ENCODE assay signal across 10 mouse cellular contexts in genomic region chr15:101845971-101846403, GRCm38 (mm10). TPM values are rescaled to one million over a fixed set of nuclear protein-coding genes. Genes with fewer than 3 reads are reported as not detected.
DNase-seq lines count a peak whose midpoint lies in the region; ATAC-seq and TF ChIP-seq lines count a peak whose summit lies in the region.
"Had no signal": no experiment of that assay in that cellular context is flagged by ENCODE, and none has a peak within 500 bp of the region (broad histone marks: within the 10 kb centered on the region; RNA-seq: fewer than 3 reads in every experiment).

No protein-coding gene starts in this region.

- no peaks in the 10 kb centered on the region for H3K36me3 ChIP-seq in heart, embryonic 13.5 days
- H3K36me3 ChIP-seq in kidney, embryonic 14.5 days (ENCODE audit: control insufficient read depth, insufficient read depth, low read length): no peaks in the 10 kb centered on the region
- H3K36me3 ChIP-seq in midbrain, embryonic 14.5 days (ENCODE audit: control insufficient read depth, insufficient read depth, low read length): no peaks in the 10 kb centered on the region
- no peaks in the 10 kb centered on the region for H3K36me3 ChIP-seq in thymus, adult 2 months (ENCODE audit: control insufficient read depth, insufficient read depth, low read length)

- H3K4me1 ChIP-seq in heart, embryonic 13.5 days: peaks cover 10% of the 10 kb centered on the region; the same call in 1 of the 2 replicates
- no peaks in the 10 kb centered on the region for H3K4me1 ChIP-seq in kidney, embryonic 14.5 days (ENCODE audit: control insufficient read depth, insufficient read depth, low read length)
- 0 out of 2 replicates have a peak, but pooled peaks cover 8% of the 10 kb centered on the region for H3K4me1 ChIP-seq in midbrain, embryonic 14.5 days (ENCODE audit: control insufficient read depth, insufficient read depth, low read length)
- H3K4me1 ChIP-seq in thymus, adult 2 months (replicated peaks; ENCODE audit: control insufficient read depth, insufficient read depth, low read length): no peaks in the 10 kb centered on the region

- peaks cover 82% of the 10 kb centered on the region for H3K27me3 ChIP-seq in heart, embryonic 13.5 days (replicated peaks)
- peaks cover 12% of the 10 kb centered on the region; the same call in 1 of the 2 replicates for H3K27me3 ChIP-seq in kidney, embryonic 14.5 days (ENCODE audit: control insufficient read depth, insufficient read depth, low read length)
- no peaks in the 10 kb centered on the region for H3K27me3 ChIP-seq in midbrain, embryonic 14.5 days (ENCODE audit: control insufficient read depth, insufficient read depth, low read length)
- H3K27me3 ChIP-seq in thymus, adult 2 months (ENCODE audit: control insufficient read depth, insufficient read depth, low read length): peaks cover 5% of the 10 kb centered on the region; the same call in 1 of the 2 replicates

- peak overlapping the region; percentile 81 for H3K9ac ChIP-seq in heart, embryonic 13.5 days
- H3K9ac ChIP-seq in kidney, embryonic 14.5 days (ENCODE audit: low read depth, low read length): peak overlapping the region; percentile 65
- peak overlapping the region; percentile 78 for H3K9ac ChIP-seq in midbrain, embryonic 14.5 days (replicated peaks; ENCODE audit: low read length)

- no peak for TF ChIP-seq CTCF in gastrocnemius, adult 2 months (IDR thresholded peaks at IDR 0.05)
- TF ChIP-seq CTCF in thymus, adult 2 months (IDR thresholded peaks at IDR 0.05; ENCODE audit: borderline replicate concordance, control insufficient read depth, extremely low read depth, insufficient read depth, low read length, poor library complexity): no peak

- H3K9me3 ChIP-seq in heart, embryonic 13.5 days: no peaks in the 10 kb centered on the region
- H3K9me3 ChIP-seq in kidney, embryonic 14.5 days (ENCODE audit: control insufficient read depth, low read length): no peaks in the 10 kb centered on the region
- H3K9me3 ChIP-seq in midbrain, embryonic 14.5 days (ENCODE audit: control insufficient read depth, low read length): no peaks in the 10 kb centered on the region

- DNase-seq in gastrocnemius, adult 2 months: peak; percentile 36
- no peak for DNase-seq in gastrocnemius, postnatal 36 days
- DNase-seq in cerebellum, postnatal 14 days: peak; percentile 61 to 64
- DNase-seq in liver: peak; percentile 26
- DNase-seq in midbrain, embryonic 14.5 days: peak; percentile 79
- peak; percentile 35 for DNase-seq in thymus, adult 2 months

- peak overlapping the region; percentile 84 for H3K4me2 ChIP-seq in heart, embryonic 13.5 days
- H3K4me2 ChIP-seq in kidney, embryonic 14.5 days (replicated peaks; ENCODE audit: low read depth, low read length): peak overlapping the region; percentile 83
- peak overlapping the region; percentile 67 for H3K4me2 ChIP-seq in midbrain, embryonic 14.5 days (ENCODE audit: low read length)

- no peak overlapping the region for H3K27ac ChIP-seq in gastrocnemius, adult 2 months
- no peak overlapping the region for H3K27ac ChIP-seq in heart, embryonic 13.5 days (replicated peaks)
- H3K27ac ChIP-seq in kidney, embryonic 14.5 days (ENCODE audit: low read depth, low read length): no peak overlapping the region
- peak overlapping the region; percentile 92 for H3K27ac ChIP-seq in midbrain, embryonic 14.5 days (replicated peaks; ENCODE audit: low read depth, low read length)
- no peak overlapping the region for H3K27ac ChIP-seq in thymus, adult 2 months (ENCODE audit: control insufficient read depth, insufficient read depth, low read length)

- no peak for ATAC-seq in heart, embryonic 13.5 days (ENCODE audit: extremely low read depth, insufficient number of reproducible peaks, low FRiP score, low TSS enrichment)
- 0 out of 2 replicates have a peak, but pooled peaks have one; percentile 68 for ATAC-seq in kidney, embryonic 14.5 days (ENCODE audit: low FRiP score, low TSS enrichment)
- ATAC-seq in midbrain, embryonic 14.5 days (ENCODE audit: low FRiP score, low TSS enrichment): peak; percentile 71

- TF ChIP-seq POLR2A in thymus, adult 2 months (IDR thresholded peaks at IDR 0.05; ENCODE audit: control insufficient read depth, extremely low read depth, insufficient read depth, low read length, poor library complexity): no peak

- intact Hi-C loops in gastrocnemius, adult 2 months (cut with DNase I): no loop called here
- intact Hi-C loops in gastrocnemius, postnatal 36 days (cut with DNase I): no loop called here

- WGBS in heart, embryonic 13.5 days: 2% methylated on average over 36 of the region's 37 CpGs
- under 1% methylated on average over 36 of the region's 37 CpGs for WGBS in kidney, embryonic 14.5 days
- 2% methylated on average over 37 of the region's 37 CpGs for WGBS in midbrain, embryonic 14.5 days
- 3% methylated on average over 36 of the region's 37 CpGs for WGBS in thymus, adult 2 months

- peak overlapping the region; percentile 65 for H3K4me3 ChIP-seq in gastrocnemius, adult 2 months
- H3K4me3 ChIP-seq in heart, embryonic 13.5 days: peak overlapping the region; percentile 61
- H3K4me3 ChIP-seq in kidney, embryonic 14.5 days (ENCODE audit: low read length): peak overlapping the region; percentile 53
- peak overlapping the region; percentile 53 for H3K4me3 ChIP-seq in midbrain, embryonic 14.5 days (replicated peaks; ENCODE audit: low read depth, low read length)
- no peak overlapping the region for H3K4me3 ChIP-seq in thymus, adult 2 months (ENCODE audit: control insufficient read depth, insufficient read depth, low read length)

RNA-seq across cellular contexts. Expression of gene Krt1, which starts 4.6 kb away (rescaled TPM):
- not detected for total RNA-seq in gastrocnemius, adult 2 months (2021)
- total RNA-seq in gastrocnemius, postnatal 36 days (2021): not detected
- 0.28 and 0.41 TPM in 2 replicates for polyA plus RNA-seq in heart, embryonic 13.5 days (2015; fragmentation: Nextera tagmentation; extraction: Ambion mirVana)
- 0.93 and 1.8 TPM in 2 replicates for polyA plus RNA-seq in kidney, embryonic 14.5 days (2014; fragmentation: Nextera tagmentation; extraction: Ambion mirVana)
- 6.7 and 10.7 TPM in 2 replicates for polyA plus RNA-seq in midbrain, embryonic 14.5 days (2014; fragmentation: Nextera tagmentation; extraction: Ambion mirVana)
- polyA plus RNA-seq in thymus, adult 2 months (2012; rRNA removed): 1.1 and 1.7 TPM in 2 replicates
- total RNA-seq: MEL had no signal

RNA-seq across cellular contexts. Expression of gene Krt77, which starts 23.5 kb away (rescaled TPM):
- not detected for total RNA-seq in gastrocnemius, adult 2 months (2021)
- not detected for total RNA-seq in gastrocnemius, postnatal 36 days (2021)
- not detected in 2 replicates for polyA plus RNA-seq in heart, embryonic 13.5 days (2015; fragmentation: Nextera tagmentation; extraction: Ambion mirVana)
- 0.06 TPM in 1 of 2 replicates, not detected in the other for polyA plus RNA-seq in kidney, embryonic 14.5 days (2014; fragmentation: Nextera tagmentation; extraction: Ambion mirVana)
- polyA plus RNA-seq in midbrain, embryonic 14.5 days (2014; fragmentation: Nextera tagmentation; extraction: Ambion mirVana): 0.07 and 0.42 TPM in 2 replicates
- polyA plus RNA-seq in thymus, adult 2 months (2012; rRNA removed): 2.6 and 2.7 TPM in 2 replicates
- total RNA-seq: MEL had no signal

RNA-seq across cellular contexts. Expression of gene Krt2, which starts 28.0 kb away (rescaled TPM):
- total RNA-seq in gastrocnemius, adult 2 months (2021): not detected
- total RNA-seq in gastrocnemius, postnatal 36 days (2021): not detected
- not detected in 2 replicates for polyA plus RNA-seq in heart, embryonic 13.5 days (2015; fragmentation: Nextera tagmentation; extraction: Ambion mirVana)
- polyA plus RNA-seq in kidney, embryonic 14.5 days (2014; fragmentation: Nextera tagmentation; extraction: Ambion mirVana): not detected in 2 replicates
- not detected in 2 replicates for polyA plus RNA-seq in midbrain, embryonic 14.5 days (2014; fragmentation: Nextera tagmentation; extraction: Ambion mirVana)
- polyA plus RNA-seq in thymus, adult 2 months (2012; rRNA removed): 0.16 TPM in 1 of 2 replicates, not detected in the other
- total RNA-seq: MEL had no signal

RNA-seq across cellular contexts. Expression of gene Krt73, which starts 43.8 kb away (rescaled TPM):
- total RNA-seq in gastrocnemius, adult 2 months (2021): not detected
- not detected for total RNA-seq in gastrocnemius, postnatal 36 days (2021)
- polyA plus RNA-seq in heart, embryonic 13.5 days (2015; fragmentation: Nextera tagmentation; extraction: Ambion mirVana): not detected in 2 replicates
- not detected in 2 replicates for polyA plus RNA-seq in kidney, embryonic 14.5 days (2014; fragmentation: Nextera tagmentation; extraction: Ambion mirVana)
- 1.1 and 2.0 TPM in 2 replicates for polyA plus RNA-seq in midbrain, embryonic 14.5 days (2014; fragmentation: Nextera tagmentation; extraction: Ambion mirVana)
- 0.56 and 0.61 TPM in 2 replicates for polyA plus RNA-seq in thymus, adult 2 months (2012; rRNA removed)
- total RNA-seq: MEL had no signal

RNA-seq across cellular contexts. Expression of gene Krt76, which starts 46.7 kb away (rescaled TPM):
- not detected for total RNA-seq in gastrocnemius, adult 2 months (2021)
- not detected for total RNA-seq in gastrocnemius, postnatal 36 days (2021)
- polyA plus RNA-seq in heart, embryonic 13.5 days (2015; fragmentation: Nextera tagmentation; extraction: Ambion mirVana): not detected in 2 replicates
- polyA plus RNA-seq in kidney, embryonic 14.5 days (2014; fragmentation: Nextera tagmentation; extraction: Ambion mirVana): not detected in 2 replicates
- not detected in 2 replicates for polyA plus RNA-seq in midbrain, embryonic 14.5 days (2014; fragmentation: Nextera tagmentation; extraction: Ambion mirVana)
- polyA plus RNA-seq in thymus, adult 2 months (2012; rRNA removed): 0.93 and 1.3 TPM in 2 replicates
- total RNA-seq: left cerebral cortex, postnatal 10 days; MEL had no signal

Comparison
In these comparisons a context has a peak if more than half of its experiments do, and no peak if none do; other contexts are left out.
1. DNase-seq: peak in gastrocnemius, adult 2 months (single experiment), cerebellum, postnatal 14 days (2 of 2), liver (single experiment), midbrain, embryonic 14.5 days (single experiment) and thymus, adult 2 months (single experiment); none in gastrocnemius, postnatal 36 days (0 of 2).
2. Peak in every context shown above with its lines, with median percentiles within 50 percentile points of each other: H3K4me2 ChIP-seq and H3K9ac ChIP-seq.